Mouse (Mus musculus) cerebellum, adult 2 months (tissue): ENCODE results near the gene Tram1l1.

Source experiments
- CTCF ChIP-seq: fragments of 200-500 bp; IDR thresholded peaks from 2 replicates; pipeline ENCODE4 v1.5.1; 2011; ENCODE audit warnings: low read depth, mild to moderate bottlenecking, control low read depth, low read length, moderate library complexity, borderline replicate concordance; ENCODE audit not compliant: insufficient read depth
- POLR2A ChIP-seq: fragments of 200-500 bp; IDR thresholded peaks from 2 replicates; pipeline ENCODE4 v1.6.1; 2011; ENCODE audit warnings: low read length, control low read depth, borderline replicate concordance; ENCODE audit not compliant: insufficient read depth

GRCm38 (mm10) chr3:124320821-124321576 is at the start of gene Tram1l1:
- TF ChIP-seq POLR2A (peak; percentile 27; the same call in 1 of the 2 replicates), CTCF (no peak)
